Mouse (Mus musculus) MEL-GATA-1-ER (cell line): Measurements from ENCODE around the gene Folh1.
"Not testable (repeated sequence)": the region's sequence is repeated elsewhere in the genome, so short reads cannot be mapped to it uniquely, and the experiment has no call there.

Experiments used
- DNase-seq: peaks from one replicate; pipeline ENCODE4 v3.0.0-alpha.2; 2012; ENCODE audit warnings: low read depth; ENCODE audit errors: extremely low read depth

Gene Folh1

DNA sequence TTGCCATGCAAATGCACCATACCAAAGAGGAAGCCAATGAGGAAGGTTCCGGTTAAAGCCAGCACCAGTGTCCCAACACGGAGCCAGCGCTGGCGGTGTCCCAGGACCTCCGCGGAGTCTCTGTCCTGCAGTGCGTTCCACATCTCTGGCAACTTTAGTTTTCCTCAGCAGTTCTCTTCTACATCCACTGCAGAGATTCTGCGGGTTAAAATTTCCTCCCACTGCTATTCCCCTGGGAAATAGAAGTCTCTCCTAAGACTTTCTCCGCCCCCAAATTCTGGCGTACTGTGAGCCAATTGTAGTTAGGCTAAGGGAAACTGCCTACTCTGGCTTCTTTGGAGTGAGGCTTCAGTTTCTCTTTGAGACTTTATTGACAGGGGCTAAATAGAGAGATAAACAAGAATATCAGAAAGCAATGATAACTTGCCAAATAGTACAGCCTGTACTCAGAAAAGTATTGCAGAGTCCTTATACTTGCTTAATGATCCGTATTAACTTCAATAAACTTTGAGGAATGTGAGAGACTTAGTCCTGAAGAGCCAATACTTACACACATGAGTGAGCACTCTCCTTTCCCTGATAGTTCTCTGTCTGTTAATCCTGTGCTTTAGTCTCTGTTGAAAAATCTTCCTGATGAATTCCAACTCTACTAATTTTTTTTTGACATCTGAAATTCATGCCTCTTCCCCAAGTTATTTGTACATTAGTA, at the start of gene Folh1:
Folh1 (minus strand) TSS at position 327 of the 709 bp plus-strand sequence.
- no peak for DNase-seq

DNA sequence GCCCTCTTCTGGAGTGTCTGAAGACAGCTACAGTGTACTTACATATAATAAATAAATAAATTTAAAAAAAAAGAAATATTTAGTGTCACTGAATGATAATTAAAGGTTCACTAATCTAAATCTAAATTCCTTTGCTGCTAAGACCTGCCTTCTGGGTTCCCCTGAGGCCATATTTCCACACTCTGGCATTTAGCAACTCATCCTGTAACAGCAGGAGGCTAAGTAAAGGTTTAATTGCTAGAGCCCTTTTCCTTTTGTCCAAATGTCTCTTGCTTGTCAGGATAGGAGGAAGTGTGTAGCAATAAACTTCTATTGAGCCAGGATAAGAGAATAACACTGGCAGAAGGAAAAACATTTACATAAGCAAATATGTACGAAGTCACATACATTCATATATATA, 40.7 kb upstream of the Folh1 start:
- no peak for DNase-seq

GRCm38 (mm10) chr7:86815716-86816115, 40.0 kb upstream of the Folh1 start:
- not testable (repeated sequence) for DNase-seq

GRCm38 (mm10) chr7:86815241-86815640, 39.5 kb upstream of the Folh1 start:
- not testable (repeated sequence) for DNase-seq

DNA sequence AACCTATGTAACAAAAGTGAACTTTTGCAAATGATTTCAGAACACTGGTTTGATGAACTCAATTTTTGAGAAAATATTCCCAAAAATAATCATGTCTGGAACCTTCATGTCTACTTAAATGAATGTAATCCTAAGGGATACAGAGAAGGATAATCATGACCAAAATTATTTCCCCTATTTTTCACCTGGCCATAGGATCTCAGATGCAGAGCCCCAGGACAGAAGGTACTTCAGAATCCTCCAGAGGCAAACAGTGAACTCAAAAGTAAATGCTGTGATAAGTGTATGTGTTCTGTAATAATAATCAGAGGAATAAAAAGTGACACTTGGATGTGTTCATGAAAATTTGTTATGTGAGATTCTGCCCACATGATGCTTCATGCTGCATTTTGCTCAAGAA, 19.0 kb upstream of the Folh1 start, which contains the start of gene Vmn2r77:
Vmn2r77 (plus strand) TSS at position 301 of the 400 bp plus-strand sequence.
- DNase-seq, result no peak

- no peak for DNase-seq
These were observed 4.1 kb downstream of the Folh1 start for GRCm38 (mm10) chr7:86771621-86772020.

GRCm38 (mm10) chr7:86764628-86765027, 11.1 kb downstream of the Folh1 start:
- DNase-seq, result no peak

DNA sequence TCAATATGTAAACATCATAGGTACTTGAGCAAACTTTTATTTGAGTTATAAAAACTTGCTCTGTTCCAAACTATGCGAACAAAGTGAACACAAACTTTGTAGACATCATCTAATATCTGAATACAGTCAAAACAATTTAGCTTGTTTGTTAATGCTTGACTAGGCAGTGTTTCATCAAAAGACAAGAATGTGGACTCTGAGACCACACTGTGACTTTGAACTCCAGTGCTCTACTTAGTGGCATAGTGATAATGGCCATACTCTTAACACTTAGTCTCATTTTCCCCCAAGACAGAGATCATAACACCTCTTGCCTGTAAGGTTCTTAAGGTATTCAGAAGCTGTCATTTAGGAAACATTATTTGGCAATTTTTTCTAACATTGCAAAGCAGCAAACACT, 15.0 kb downstream of the Folh1 start:
- no peak for DNase-seq

DNA sequence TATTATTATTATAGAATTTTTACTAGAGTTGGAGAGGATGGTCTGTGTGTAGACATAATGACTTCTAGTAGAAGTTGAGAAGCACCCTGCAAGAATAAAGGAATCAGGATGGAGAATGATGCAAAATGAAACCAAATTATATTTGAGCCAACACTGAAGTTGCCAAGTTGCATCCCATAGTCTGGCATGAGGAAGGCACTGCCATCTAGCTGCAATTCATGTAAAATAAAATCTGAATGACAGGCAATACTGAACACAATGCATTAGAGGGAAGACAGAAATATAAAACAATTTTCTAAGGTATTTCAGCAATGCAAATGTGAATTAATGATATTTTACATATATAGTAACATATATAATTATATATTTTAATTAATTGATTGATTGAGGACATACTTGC, 50.7 kb downstream of the Folh1 start:
- DNase-seq, result no peak

- no peak for DNase-seq
These were observed 87.7 kb downstream of the Folh1 start, which contains the start of gene Olfr292 for GRCm38 (mm10) chr7:86688030-86688429. TSS of gene Olfr292 (plus strand) at chr7:86688330.
